Mouse (Mus musculus): ENCODE measurements around the gene Chrna7. TPM values are rescaled to one million over a fixed set of nuclear protein-coding genes. Genes with fewer than 3 reads are reported as not detected.

Gene Chrna7
- under 1 TPM in 1 of 2 experiments, not detected in 1; 0.13 TPM for total RNA-seq (2021)
- long read RNA-seq, experiment 1: 0 reads
- long read RNA-seq, experiment 2: 0 reads

- peak; percentile 71 to 75 for DNase-seq
Measured at GRCm38 (mm10) chr7:63212084-63212723, at the start of gene Chrna7. Gene Chrna7 (minus strand): TSS chr7:63212569.

GRCm38 (mm10) chr7:63249404-63249803, 37.0 kb upstream of the Chrna7 start:
- no peak for DNase-seq

GRCm38 (mm10) chr7:63237852-63238516, 25.6 kb upstream of the Chrna7 start:
- no peak for DNase-seq

- DNase-seq: no peak
Measured at GRCm38 (mm10) chr7:63225066-63225780, 12.9 kb upstream of the Chrna7 start.

GRCm38 (mm10) chr7:63211641-63212083, 707 bp downstream of the Chrna7 start:
- DNase-seq: peak in 1 of 2 experiments; percentile 17

GRCm38 (mm10) chr7:63209501-63209900, 2.9 kb downstream of the Chrna7 start:
- no peak for DNase-seq

- no peak for DNase-seq
Measured at GRCm38 (mm10) chr7:63207137-63207536, 5.2 kb downstream of the Chrna7 start.

- DNase-seq: no peak
Measured at GRCm38 (mm10) chr7:63195560-63195959, 16.8 kb downstream of the Chrna7 start.

- DNase-seq: no peak
Measured at GRCm38 (mm10) chr7:63189647-63190534, 22.5 kb downstream of the Chrna7 start.

GRCm38 (mm10) chr7:63170063-63170787, 42.1 kb downstream of the Chrna7 start:
- no peak for DNase-seq

- DNase-seq: no peak
Measured at GRCm38 (mm10) chr7:63164617-63165016, 47.8 kb downstream of the Chrna7 start.

GRCm38 (mm10) chr7:63162272-63162864, 50.0 kb downstream of the Chrna7 start:
- no peak for DNase-seq

- no peak for DNase-seq
Measured at GRCm38 (mm10) chr7:63153239-63153638, 59.1 kb downstream of the Chrna7 start.

- no peak for DNase-seq
Measured at GRCm38 (mm10) chr7:63148740-63149139, 63.6 kb downstream of the Chrna7 start.

GRCm38 (mm10) chr7:63148321-63148720, 64.0 kb downstream of the Chrna7 start:
- no peak for DNase-seq

- DNase-seq: no peak
Measured at GRCm38 (mm10) chr7:63122547-63122946, 89.8 kb downstream of the Chrna7 start.

GRCm38 (mm10) chr7:63113671-63114070, 98.7 kb downstream of the Chrna7 start:
- DNase-seq: no peak

GRCm38 (mm10) chr7:63113252-63113651, 99.1 kb downstream of the Chrna7 start:
- DNase-seq: no peak

GRCm38 (mm10) chr7:63109348-63109747, 103.0 kb downstream of the Chrna7 start:
- no peak for DNase-seq

GRCm38 (mm10) chr7:63085954-63086353, 126.4 kb downstream of the Chrna7 start:
- DNase-seq: no peak

Measured in heart, adult 18-20 months (tissue).